Comparison of ENCODE assay signal across 7 mouse cellular contexts in the genomic region with DNA sequence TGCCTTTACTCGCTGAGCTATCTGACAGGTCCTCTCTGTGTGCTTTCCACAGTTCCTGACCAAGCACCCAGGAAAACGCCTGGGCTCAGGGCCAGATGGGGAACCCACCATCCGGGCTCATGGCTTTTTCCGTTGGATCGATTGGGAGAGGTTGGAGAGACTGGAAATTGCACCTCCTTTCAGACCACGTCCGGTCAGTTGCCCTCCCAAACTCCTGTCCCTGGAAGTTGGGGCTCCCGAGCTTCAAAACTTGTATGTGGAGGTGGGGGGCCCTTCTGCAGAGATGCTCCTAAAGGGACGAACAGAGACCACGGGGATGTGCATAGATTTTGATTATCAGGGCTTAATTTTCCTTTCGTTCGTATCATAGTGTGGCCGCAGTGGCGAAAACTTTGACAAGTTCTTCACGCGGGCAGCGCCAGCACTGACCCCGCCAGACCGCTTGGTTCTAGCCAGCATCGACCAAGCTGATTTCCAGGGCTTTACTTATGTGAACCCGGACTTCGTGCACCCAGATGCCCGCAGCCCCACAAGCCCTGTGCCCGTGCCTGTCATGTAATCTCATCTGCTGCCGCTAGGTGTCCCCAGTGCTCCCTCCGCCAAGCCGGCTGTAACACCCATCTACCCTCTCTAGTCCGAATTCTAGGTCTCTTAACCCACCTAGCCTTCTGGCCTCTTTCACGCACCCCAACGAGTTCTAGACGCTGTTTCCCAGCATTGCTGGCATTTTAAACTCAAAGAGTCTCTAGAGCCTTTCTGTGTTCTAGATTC. TPM values are rescaled to one million over a fixed set of nuclear protein-coding genes. Genes with fewer than 3 reads are reported as not detected.
DNase-seq lines count a peak whose midpoint lies in the region; ATAC-seq and TF ChIP-seq lines count a peak whose summit lies in the region.

No protein-coding gene starts in this region.

- H3K36me3 ChIP-seq in intestine, postnatal 0 days (ENCODE audit: control insufficient read depth, insufficient read depth), result no peaks in the 10 kb centered on the region
- H3K36me3 ChIP-seq in midbrain, embryonic 12.5 days, result no peaks in the 10 kb centered on the region

- 0 out of 2 replicates have a peak, but pooled peaks cover 4% of the 10 kb centered on the region for H3K4me1 ChIP-seq in intestine, postnatal 0 days (replicated peaks; ENCODE audit: control insufficient read depth, insufficient read depth, low read length)
- H3K4me1 ChIP-seq in midbrain, embryonic 12.5 days, result peaks cover 22% of the 10 kb centered on the region

- peak; percentile 47 for ATAC-seq in intestine, postnatal 0 days
- ATAC-seq in midbrain, embryonic 12.5 days (ENCODE audit: low FRiP score, low read depth), result no peak

- H3K9me3 ChIP-seq in intestine, postnatal 0 days (ENCODE audit: control insufficient read depth), result no peaks in the 10 kb centered on the region
- H3K9me3 ChIP-seq in midbrain, embryonic 12.5 days, result no peaks in the 10 kb centered on the region

- 20% methylated on average over 31 of the region's 31 CpGs for WGBS in intestine, postnatal 0 days
- 23% methylated on average over 31 of the region's 31 CpGs for WGBS in midbrain, embryonic 12.5 days

- peak overlapping the region; percentile 27; the same call in 1 of the 2 replicates for H3K4me2 ChIP-seq in intestine, postnatal 0 days (replicated peaks; ENCODE audit: low read depth)
- peak overlapping the region; percentile 36 for H3K4me2 ChIP-seq in midbrain, embryonic 12.5 days (replicated peaks)

- H3K4me3 ChIP-seq in intestine, postnatal 0 days (ENCODE audit: low read depth, low read length), result 0 out of 2 replicates have a peak overlapping the region, but pooled peaks have one; percentile 0
- no peak overlapping the region for H3K4me3 ChIP-seq in midbrain, embryonic 12.5 days

- no peak overlapping the region for H3K9ac ChIP-seq in intestine, postnatal 0 days (ENCODE audit: low read depth, low read length)
- H3K9ac ChIP-seq in midbrain, embryonic 12.5 days (replicated peaks), result 0 out of 2 replicates have a peak overlapping the region, but pooled peaks have one; percentile 16

- peaks cover 39% of the 10 kb centered on the region for H3K27me3 ChIP-seq in intestine, postnatal 0 days (replicated peaks; ENCODE audit: control insufficient read depth, insufficient read depth, low read length)
- peaks cover 16% of the 10 kb centered on the region for H3K27me3 ChIP-seq in midbrain, embryonic 12.5 days

- H3K27ac ChIP-seq in intestine, postnatal 0 days (ENCODE audit: low read depth, low read length), result no peak overlapping the region
- H3K27ac ChIP-seq in midbrain, embryonic 12.5 days (replicated peaks), result no peak overlapping the region

- peak; percentile 94 for TF ChIP-seq CTCF in intestine, postnatal 0 days (IDR thresholded peaks at IDR 0.05; ENCODE audit: low read depth)

- intact Hi-C loops in left cerebral cortex, postnatal 36 days (cut with DNase I), result loop anchor here (2.0 to 10.0 kb wide), 3 partner anchors 27 to 119 kb away; a partner anchor contains a TSS

- DNase-seq in adrenal gland, postnatal 10 days, result peak; percentile 87
- DNase-seq in embryo, embryonic 11 days, result peak; percentile 70
- DNase-seq in gastrocnemius, postnatal 4 days (ENCODE audit: low spot score in 2 of 2), result peak; percentile 67 to 76
- peak; percentile 84 for DNase-seq in left cerebral cortex, postnatal 36 days (ENCODE audit: low spot score in 2 of 2)
- DNase-seq in skeletal muscle tissue, adult 2 months (ENCODE audit: low read depth, low spot score), result peak; percentile 51

RNA-seq across cellular contexts. Expression of a gene that starts 2.8 kb away (rescaled TPM):
- total RNA-seq in adrenal gland, postnatal 10 days (2021), result 1 to 10 TPM; 8.8 to 9.4 TPM
- total RNA-seq in gastrocnemius, postnatal 4 days (2021), result 10 to 100 TPM; 18.9 to 20.5 TPM
- polyA plus RNA-seq in intestine, postnatal 0 days (2015; fragmentation: Nextera tagmentation; extraction: Ambion mirVana), result 0.63 and 0.86 TPM in 2 replicates
- 100 to 1,000 TPM; 182 to 196 TPM for total RNA-seq in left cerebral cortex, postnatal 36 days (2021)
- polyA plus RNA-seq in midbrain, embryonic 12.5 days (2016; fragmentation: Nextera tagmentation; extraction: Ambion mirVana), result 3.5 and 4.2 TPM in 2 replicates

RNA-seq across cellular contexts. Expression of a gene that starts 41.0 kb away (rescaled TPM):
- total RNA-seq in adrenal gland, postnatal 10 days (2021), result 1 to 10 TPM; 1.6 to 2.6 TPM
- 1 to 10 TPM; 2.5 to 4.6 TPM for total RNA-seq in gastrocnemius, postnatal 4 days (2021)
- polyA plus RNA-seq in intestine, postnatal 0 days (2015; fragmentation: Nextera tagmentation; extraction: Ambion mirVana), result 0.10 and 0.57 TPM in 2 replicates
- total RNA-seq in left cerebral cortex, postnatal 36 days (2021), result 100 to 1,000 TPM; 257 to 278 TPM
- polyA plus RNA-seq in midbrain, embryonic 12.5 days (2016; fragmentation: Nextera tagmentation; extraction: Ambion mirVana), result 0.48 and 2.4 TPM in 2 replicates

RNA-seq across cellular contexts. Expression of a gene that starts 41.1 kb away (rescaled TPM):
- total RNA-seq in adrenal gland, postnatal 10 days (2021), result 100 to 1,000 TPM; 110 to 126 TPM
- 100 to 1,000 TPM; 195 to 196 TPM for total RNA-seq in gastrocnemius, postnatal 4 days (2021)
- 71.3 and 75.3 TPM in 2 replicates for polyA plus RNA-seq in intestine, postnatal 0 days (2015; fragmentation: Nextera tagmentation; extraction: Ambion mirVana)
- total RNA-seq in left cerebral cortex, postnatal 36 days (2021), result 10 to 100 TPM; 64.1 to 67.8 TPM
- polyA plus RNA-seq in midbrain, embryonic 12.5 days (2016; fragmentation: Nextera tagmentation; extraction: Ambion mirVana), result 30.2 and 31.7 TPM in 2 replicates

Comparison
In these comparisons a context has a peak if more than half of its experiments do, and no peak if none do; other contexts are left out.
1. RNA of a gene that starts 2.8 kb away (total RNA-seq): 182 to 196 TPM in left cerebral cortex, postnatal 36 days; 18.9 to 20.5 TPM in gastrocnemius, postnatal 4 days and 8.8 to 9.4 TPM in adrenal gland, postnatal 10 days; every median in the first group is over 4 times any median in the second.
2. RNA of a gene that starts 41.0 kb away (total RNA-seq): 257 to 278 TPM in left cerebral cortex, postnatal 36 days; 2.5 to 4.6 TPM in gastrocnemius, postnatal 4 days and 1.6 to 2.6 TPM in adrenal gland, postnatal 10 days; every median in the first group is over 10 times any median in the second.
3. Peak in every context shown above with its lines, with median percentiles within 50 percentile points of each other: DNase-seq.